Mouse (Mus musculus): Measurements from ENCODE around the gene Ccnl1.

Ccnl1 gene

GRCm38 (mm10) chr3:65958102-65958839 lies at the start of gene Ccnl1:
Ccnl1 (minus strand) TSS chr3:65958249.
- DNase-seq = peak; percentile 97 to 98

GRCm38 (mm10) chr3:66004989-66005388 lies 46.9 kb upstream of the Ccnl1 start:
- DNase-seq = no peak

- DNase-seq = no peak
Observed at GRCm38 (mm10) chr3:66004220-66004951, 46.3 kb upstream of the Ccnl1 start.

GRCm38 (mm10) chr3:66000400-66000799 lies 42.4 kb upstream of the Ccnl1 start:
- no peak for DNase-seq

- no peak for DNase-seq
Observed at GRCm38 (mm10) chr3:65997360-65998008, 39.4 kb upstream of the Ccnl1 start.

GRCm38 (mm10) chr3:65992395-65993340 lies 34.6 kb upstream of the Ccnl1 start:
- peak in 1 of 2 experiments; percentile 34 for DNase-seq

GRCm38 (mm10) chr3:65990957-65991646 lies 33.1 kb upstream of the Ccnl1 start:
- peak; percentile 56 to 61 for DNase-seq

- no peak for DNase-seq
Observed at GRCm38 (mm10) chr3:65990524-65990923, 32.5 kb upstream of the Ccnl1 start.

- no peak for DNase-seq
Observed at GRCm38 (mm10) chr3:65988711-65989495, 30.9 kb upstream of the Ccnl1 start.

GRCm38 (mm10) chr3:65976296-65976695 lies 18.2 kb upstream of the Ccnl1 start:
- no peak for DNase-seq

- DNase-seq = peak; percentile 49 to 62
Observed at GRCm38 (mm10) chr3:65975317-65975716, 17.3 kb upstream of the Ccnl1 start.

- peak; percentile 100 for DNase-seq
Observed at GRCm38 (mm10) chr3:65974232-65975058, 16.4 kb upstream of the Ccnl1 start.

GRCm38 (mm10) chr3:65973501-65974231 lies 15.6 kb upstream of the Ccnl1 start:
- no peak for DNase-seq

GRCm38 (mm10) chr3:65969196-65969595 lies 11.1 kb upstream of the Ccnl1 start:
- no peak for DNase-seq

- DNase-seq = no peak
Observed at GRCm38 (mm10) chr3:65966360-65966759, 8.3 kb upstream of the Ccnl1 start.

GRCm38 (mm10) chr3:65962270-65962930 lies 4.4 kb upstream of the Ccnl1 start:
- DNase-seq = no peak

GRCm38 (mm10) chr3:65960291-65960945 lies 2.4 kb upstream of the Ccnl1 start:
- DNase-seq = no peak

GRCm38 (mm10) chr3:65959416-65960001 lies 1.5 kb upstream of the Ccnl1 start:
- DNase-seq = no peak

Measured in cerebellum, postnatal 14 days (tissue).